Mouse (Mus musculus) embryonic fibroblast, embryonic 13.5 days (primary cell): ENCODE measurements at regions not wholly inside any gene's neighbourhood (a gene's known extent, or its start where the extent isn't known, plus 50 kb on each side); places are given as distances from the start of the nearest gene placed in this dataset.

Experiments
- CTCF ChIP-seq: IDR thresholded peaks from 2 replicates; pipeline ENCODE4 v1.5.1; 2011; ENCODE audit warnings: mild to moderate bottlenecking, control low read depth, low read length, moderate library complexity, borderline replicate concordance; ENCODE audit not compliant: insufficient read depth
- POLR2A ChIP-seq: IDR thresholded peaks from 2 replicates; pipeline ENCODE4 v1.6.1; 2011; ENCODE audit warnings: low read depth, mild to moderate bottlenecking, control low read depth, low read length, moderate library complexity

DNA sequence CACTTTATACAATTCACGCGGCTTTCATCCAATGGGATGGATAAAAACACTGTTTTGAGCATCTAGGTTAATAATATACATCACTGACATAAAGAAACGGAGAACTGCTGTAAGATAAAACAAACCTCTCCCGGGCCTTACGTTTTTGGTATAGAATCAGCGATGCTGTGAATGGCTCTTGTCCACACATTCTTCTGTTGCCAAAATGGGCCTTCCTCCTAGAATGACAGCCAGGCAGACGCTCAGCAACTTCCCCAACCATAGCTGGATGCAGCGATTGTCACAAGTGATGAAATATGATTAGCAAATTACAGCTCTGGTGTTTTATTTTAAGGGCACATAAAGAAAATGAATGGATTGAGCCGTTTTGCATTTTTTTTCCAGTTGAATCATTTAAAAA lies 447.0 kb upstream of the Jarid2 start:
- TF ChIP-seq CTCF (no peak), POLR2A (no peak)
